Mouse (Mus musculus) brain, embryonic 14.5 days (tissue): ENCODE data around the gene Zfp667.

Experiments
- CTCF ChIP-seq: fragments of 200-500 bp; IDR thresholded peaks from 2 replicates; pipeline ENCODE4 v1.5.1; 2012; ENCODE audit warnings: inconsistent platforms, mild to moderate bottlenecking, moderate library complexity, borderline replicate concordance; ENCODE audit not compliant: insufficient read depth, insufficient read length; ENCODE audit errors: extremely low read depth
- POLR2A ChIP-seq: fragments of 200-500 bp; IDR thresholded peaks from 2 replicates; pipeline ENCODE4 v1.6.1; 2012; ENCODE audit warnings: mild to moderate bottlenecking, inconsistent platforms, borderline replicate concordance; ENCODE audit not compliant: poor library complexity, insufficient read depth, insufficient read length, severe bottlenecking; ENCODE audit errors: extremely low read depth

DNA sequence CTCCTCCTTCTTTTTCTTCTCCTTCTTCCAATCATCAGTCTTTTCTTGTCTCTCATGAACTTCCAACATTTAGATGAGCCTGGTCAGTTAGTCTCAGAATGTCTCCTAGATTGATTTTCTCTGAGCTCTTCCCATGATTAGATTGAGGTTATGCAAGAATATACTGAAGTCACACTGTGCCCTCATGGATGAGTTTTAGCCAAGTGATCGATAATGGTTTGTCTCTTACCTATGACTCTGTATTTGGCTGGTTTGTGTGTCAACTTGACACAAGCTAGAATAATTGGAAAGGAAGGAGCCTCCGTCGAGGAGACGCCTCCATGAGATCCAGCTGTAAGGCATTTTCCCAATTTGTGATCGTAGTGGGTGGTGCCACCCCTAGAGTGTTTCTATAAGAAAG, 31.9 kb upstream of the Zfp667 start:
- TF ChIP-seq CTCF (no peak), POLR2A (no peak)
